Mouse (Mus musculus) hindbrain, embryonic 14.5 days (tissue): ENCODE measurements at regions not wholly inside any gene's neighbourhood (a gene's known extent, or its start where the extent isn't known, plus 50 kb on each side); places are given as distances from the start of the nearest gene placed in this dataset.
"Not testable (repeated sequence)": the region's sequence is repeated elsewhere in the genome, so short reads cannot be mapped to it uniquely, and the experiment has no call there.

Experiments used
- ATAC-seq: fragments of 200-750 bp; cut with Nextera tagmentation; 2 replicates; pipeline ENCODE4 v1.8.0; 2017; ENCODE audit warnings: moderate number of reproducible peaks, mild to moderate bottlenecking, moderate TSS enrichment, moderate library complexity; ENCODE audit not compliant: low FRiP score
- DNase-seq: peaks from one replicate; pipeline ENCODE4 v3.0.0-alpha.2; 2015; ENCODE audit warnings: low spot score
- H3K27ac ChIP-seq: fragments of 300-500 bp; sonication (generic); 2 replicates; pipeline ENCODE4 v1.5.1; 2014; ENCODE audit warnings: mild to moderate bottlenecking, moderate library complexity
- H3K27me3 ChIP-seq: fragments of 300-500 bp; sonication (generic); 2 replicates; pipeline ENCODE4 v1.6.1; 2014; ENCODE audit warnings: mild to moderate bottlenecking, low read length, mixed read lengths; ENCODE audit not compliant: control insufficient read depth, insufficient read depth
- H3K36me3 ChIP-seq: fragments of 300-500 bp; sonication (generic); replicated peaks from 2 replicates; pipeline ENCODE4 v1.6.1; 2014; ENCODE audit not compliant: control insufficient read depth, insufficient read depth
- H3K4me1 ChIP-seq: fragments of 300-500 bp; sonication (generic); replicated peaks from 2 replicates; pipeline ENCODE4 v1.6.1; 2014; ENCODE audit warnings: antibody characterized with exemption, low read length, mixed read lengths; ENCODE audit not compliant: control insufficient read depth, insufficient read depth
- H3K4me2 ChIP-seq: fragments of 300-500 bp; sonication (generic); replicated peaks from 2 replicates; pipeline ENCODE4 v1.6.1; 2014; ENCODE audit warnings: mild to moderate bottlenecking, moderate library complexity
- H3K4me3 ChIP-seq: fragments of 300-500 bp; sonication (generic); replicated peaks from 2 replicates; pipeline ENCODE4 v1.5.1; 2014; ENCODE audit warnings: mild to moderate bottlenecking, low read length
- H3K9ac ChIP-seq: fragments of 300-500 bp; sonication (generic); 2 replicates; pipeline ENCODE4 v1.6.1; 2014
- H3K9me3 ChIP-seq: fragments of 300-500 bp; sonication (generic); 2 replicates; pipeline ENCODE4 v1.6.1; 2016; ENCODE audit warnings: low read length; ENCODE audit not compliant: control insufficient read depth
- WGBS: fragments of 180-500 bp; shearing (Covaris S2); extraction: QIAGEN DNeasy Blood & Tissue Kit; methylation state at CpG from one replicate; pipeline ENCODE4 v1.1.7; 2014; 5-methylcytosine and 5-hydroxymethylcytosine counted together

GRCm38 (mm10) chr3:84390769-84391168, 84.1 kb upstream of the Trim2 start:
- no peaks in the 10 kb centered on the region for H3K36me3 ChIP-seq
- 0 out of 2 replicates have a peak, but pooled peaks cover 6% of the 10 kb centered on the region for H3K4me1 ChIP-seq
- H3K27ac ChIP-seq = no peak overlapping the region

GRCm38 (mm10) chr3:84388486-84388885, 81.8 kb upstream of the Trim2 start:
- ATAC-seq (no peak), DNase-seq (no peak)
- no peak overlapping the region for H3K4me3 ChIP-seq
- 92% methylated on average over 6 of the region's 6 CpGs for WGBS
- no peak overlapping the region for H3K27ac ChIP-seq
- H3K27me3 ChIP-seq = no peaks in the 10 kb centered on the region
- H3K4me2 ChIP-seq = no peak overlapping the region
- H3K36me3 ChIP-seq = no peaks in the 10 kb centered on the region
- 0 out of 2 replicates have a peak, but pooled peaks cover 3% of the 10 kb centered on the region for H3K9me3 ChIP-seq
- no peak overlapping the region for H3K9ac ChIP-seq
- H3K4me1 ChIP-seq = 0 out of 2 replicates have a peak, but pooled peaks cover 6% of the 10 kb centered on the region

More at GRCm38 (mm10) chr3:84390769-84391168, 84.1 kb upstream of the Trim2 start:
- WGBS = 87% methylated on average over 5 of the region's 5 CpGs
- no peak for DNase-seq
- ATAC-seq = no peak
- H3K4me2 ChIP-seq = no peak overlapping the region
- H3K9me3 ChIP-seq = 0 out of 2 replicates have a peak, but pooled peaks cover 3% of the 10 kb centered on the region
- H3K27me3 ChIP-seq = no peaks in the 10 kb centered on the region
- H3K4me3 ChIP-seq = no peak overlapping the region
- no peak overlapping the region for H3K9ac ChIP-seq

GRCm38 (mm10) chr3:84385656-84386055, 79.0 kb upstream of the Trim2 start:
- H3K27me3 ChIP-seq = no peaks in the 10 kb centered on the region
- H3K4me1 ChIP-seq = 0 out of 2 replicates have a peak, but pooled peaks cover 6% of the 10 kb centered on the region
- H3K9ac ChIP-seq = no peak overlapping the region
- peak; percentile 27 for DNase-seq
- no peak overlapping the region for H3K27ac ChIP-seq
- H3K4me3 ChIP-seq = no peak overlapping the region
- H3K9me3 ChIP-seq = no peaks in the 10 kb centered on the region
- WGBS = 43% methylated on average over 5 of the region's 5 CpGs
- no peak overlapping the region for H3K4me2 ChIP-seq
- peak; percentile 75; the same call in 1 of the 2 replicates for ATAC-seq
- no peaks in the 10 kb centered on the region for H3K36me3 ChIP-seq

GRCm38 (mm10) chr3:84383559-84383958, 76.9 kb upstream of the Trim2 start:
- no peak overlapping the region for H3K4me3 ChIP-seq
- DNase-seq = no peak
- no peaks in the 10 kb centered on the region for H3K9me3 ChIP-seq
- H3K4me2 ChIP-seq = no peak overlapping the region
- 71% methylated on average over 3 of the region's 3 CpGs for WGBS
- ATAC-seq = no peak
- no peak overlapping the region for H3K27ac ChIP-seq
- H3K27me3 ChIP-seq = no peaks in the 10 kb centered on the region
- H3K9ac ChIP-seq = no peak overlapping the region
- H3K4me1 ChIP-seq = 0 out of 2 replicates have a peak, but pooled peaks cover 6% of the 10 kb centered on the region
- H3K36me3 ChIP-seq = no peaks in the 10 kb centered on the region

GRCm38 (mm10) chr3:84383038-84383437, 76.4 kb upstream of the Trim2 start:
- not testable (repeated sequence) for H3K4me3 ChIP-seq, ATAC-seq, H3K4me2 ChIP-seq, H3K27me3 ChIP-seq, H3K9ac ChIP-seq, H3K4me1 ChIP-seq, H3K36me3 ChIP-seq, H3K27ac ChIP-seq, H3K9me3 ChIP-seq, DNase-seq

GRCm38 (mm10) chr3:84382006-84382405, 75.3 kb upstream of the Trim2 start:
- Histone ChIP-seq H3K4me2 (no peak overlapping the region), H3K27me3 (no peaks in the 10 kb centered on the region), H3K36me3 (no peaks in the 10 kb centered on the region), H3K27ac (no peak overlapping the region), H3K4me1 (0 out of 2 replicates have a peak, but pooled peaks cover 6% of the 10 kb centered on the region), H3K9ac (no peak overlapping the region), H3K4me3 (no peak overlapping the region), H3K9me3 (no peaks in the 10 kb centered on the region)
- 74% methylated on average over 4 of the region's 4 CpGs for WGBS
- DNase-seq = no peak
- no peak for ATAC-seq

GRCm38 (mm10) chr3:84378987-84379556, 72.4 kb upstream of the Trim2 start:
- 89% methylated on average over 4 of the region's 4 CpGs for WGBS
- no peak for DNase-seq
- H3K4me2 ChIP-seq = no peak overlapping the region
- no peaks in the 10 kb centered on the region for H3K36me3 ChIP-seq
- H3K9ac ChIP-seq = no peak overlapping the region
- H3K4me1 ChIP-seq = no peaks in the 10 kb centered on the region
- no peak overlapping the region for H3K4me3 ChIP-seq
- H3K27me3 ChIP-seq = no peaks in the 10 kb centered on the region
- no peak overlapping the region for H3K27ac ChIP-seq
- H3K9me3 ChIP-seq = no peaks in the 10 kb centered on the region
- no peak for ATAC-seq

GRCm38 (mm10) chr3:84376510-84376909, 69.8 kb upstream of the Trim2 start:
- H3K27me3 ChIP-seq = no peaks in the 10 kb centered on the region
- H3K27ac ChIP-seq = no peak overlapping the region
- H3K9ac ChIP-seq = no peak overlapping the region
- ATAC-seq = no peak
- no peaks in the 10 kb centered on the region for H3K4me1 ChIP-seq
- H3K36me3 ChIP-seq = no peaks in the 10 kb centered on the region
- H3K4me2 ChIP-seq = no peak overlapping the region
- 79% methylated on average over 2 of the region's 2 CpGs for WGBS
- no peak overlapping the region for H3K4me3 ChIP-seq
- DNase-seq = no peak
- H3K9me3 ChIP-seq = no peaks in the 10 kb centered on the region

GRCm38 (mm10) chr3:84375832-84376231, 69.2 kb upstream of the Trim2 start:
- no peaks in the 10 kb centered on the region for H3K36me3 ChIP-seq
- ATAC-seq = no peak
- H3K9me3 ChIP-seq = no peaks in the 10 kb centered on the region
- H3K4me2 ChIP-seq = no peak overlapping the region
- no peak overlapping the region for H3K9ac ChIP-seq
- H3K4me3 ChIP-seq = no peak overlapping the region
- H3K27ac ChIP-seq = no peak overlapping the region
- no peaks in the 10 kb centered on the region for H3K4me1 ChIP-seq
- WGBS = 85% methylated on average over 4 of the region's 4 CpGs
- no peak for DNase-seq
- no peaks in the 10 kb centered on the region for H3K27me3 ChIP-seq

GRCm38 (mm10) chr3:84371842-84372241, 65.2 kb upstream of the Trim2 start:
- WGBS = 95% methylated on average over 4 of the region's 4 CpGs
- H3K4me1 ChIP-seq = no peaks in the 10 kb centered on the region
- no peak overlapping the region for H3K4me2 ChIP-seq
- H3K36me3 ChIP-seq = no peaks in the 10 kb centered on the region
- ATAC-seq (no peak), DNase-seq (no peak)
- H3K4me3 ChIP-seq = no peak overlapping the region
- no peak overlapping the region for H3K27ac ChIP-seq
- no peak overlapping the region for H3K9ac ChIP-seq
- H3K27me3 ChIP-seq = no peaks in the 10 kb centered on the region
- no peaks in the 10 kb centered on the region for H3K9me3 ChIP-seq
